Mouse (Mus musculus) neural tube, embryonic 14.5 days (tissue): ENCODE results near the gene Slc30a5. TPM values are rescaled to one million over a fixed set of nuclear protein-coding genes. Genes with fewer than 3 reads are reported as not detected.

ENCODE experiments used
- ATAC-seq: fragments of 200-750 bp; cut with Nextera tagmentation; 2 replicates; pipeline ENCODE4 v1.8.0; 2017; ENCODE audit warnings: low read depth, mild to moderate bottlenecking, moderate TSS enrichment, moderate library complexity
- H3K27ac ChIP-seq: fragments of 300-500 bp; sonication (generic); 2 replicates; pipeline ENCODE4 v1.5.1; 2014; ENCODE audit warnings: low read depth, mild to moderate bottlenecking, control low read depth, low read length, moderate library complexity, mixed read lengths
- H3K27me3 ChIP-seq: fragments of 300-500 bp; sonication (generic); 2 replicates; pipeline ENCODE4 v1.6.1; 2014; ENCODE audit warnings: low read length; ENCODE audit not compliant: control insufficient read depth, insufficient read depth
- H3K36me3 ChIP-seq: fragments of 300-500 bp; sonication (generic); 2 replicates; pipeline ENCODE4 v1.6.1; 2014; ENCODE audit warnings: low read length, mixed read lengths; ENCODE audit not compliant: control insufficient read depth, insufficient read depth
- H3K4me1 ChIP-seq: fragments of 300-500 bp; sonication (generic); 2 replicates; pipeline ENCODE4 v1.6.1; 2014; ENCODE audit warnings: low read length; ENCODE audit not compliant: control insufficient read depth, insufficient read depth
- H3K4me2 ChIP-seq: fragments of 300-500 bp; sonication (generic); 2 replicates; pipeline ENCODE4 v1.6.1; 2014; ENCODE audit warnings: mild to moderate bottlenecking, low read depth, low read length, control low read depth
- H3K4me3 ChIP-seq: fragments of 300-500 bp; sonication (generic); 2 replicates; pipeline ENCODE4 v1.5.1; 2014; ENCODE audit warnings: low read depth, low read length, control low read depth, mixed read lengths
- H3K9ac ChIP-seq: fragments of 300-500 bp; sonication (generic); replicated peaks from 2 replicates; pipeline ENCODE4 v1.6.1; 2014; ENCODE audit warnings: low read depth, mild to moderate bottlenecking, control low read depth, low read length, mixed read lengths
- H3K9me3 ChIP-seq: fragments of 300-500 bp; sonication (generic); 2 replicates; pipeline ENCODE4 v1.6.1; 2016; ENCODE audit warnings: low read length; ENCODE audit not compliant: control insufficient read depth
- WGBS: fragments of 180-500 bp; shearing (Covaris S2); extraction: QIAGEN DNeasy Blood & Tissue Kit; methylation state at CpG from one replicate; pipeline ENCODE4 v1.1.7; 2014; 5-methylcytosine and 5-hydroxymethylcytosine counted together
- polyA plus RNA-seq: library from polyadenylated mRNA; unstranded; fragments of >200 nt; fragmentation: Nextera tagmentation; extraction: Ambion mirVana; gene quantifications from 2 replicates; pipeline ENCODE4 v1.2.1, GENCODE M21; 2014

Slc30a5 gene
- polyA plus RNA-seq, 1 experiment from 2014 or later: 40.2 TPM

DNA sequence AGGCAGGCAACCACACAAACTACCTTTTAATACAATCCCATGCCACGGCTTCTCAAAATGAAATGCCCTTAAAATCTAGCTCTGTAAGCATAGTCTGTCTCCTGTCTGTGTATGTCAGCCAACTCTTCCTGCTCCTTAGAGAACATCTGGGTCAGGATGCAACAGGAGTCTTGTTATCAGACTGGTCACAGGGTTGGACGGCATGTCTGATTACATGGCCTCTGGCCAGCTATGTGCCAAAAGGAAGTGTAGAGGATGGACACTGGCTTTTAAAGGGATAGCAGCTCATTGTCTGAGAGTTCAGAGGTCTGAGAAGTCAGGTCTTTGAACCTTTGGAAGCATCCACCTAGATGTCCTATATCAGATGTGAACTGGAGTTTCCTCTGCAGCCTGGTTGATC is 77.9 kb downstream of the Slc30a5 start:
- Histone ChIP-seq H3K4me3 (no peak overlapping the region), H3K9ac (no peak overlapping the region), H3K27me3 (no peaks in the 10 kb centered on the region), H3K36me3 (no peaks in the 10 kb centered on the region), H3K27ac (no peak overlapping the region), H3K9me3 (no peaks in the 10 kb centered on the region), H3K4me1 (no peaks in the 10 kb centered on the region), H3K4me2 (no peak overlapping the region)
- WGBS: 93% methylated on average over 2 of the region's 2 CpGs
- no peak for ATAC-seq

- H3K27me3 ChIP-seq: no peaks in the 10 kb centered on the region
- H3K9me3 ChIP-seq: no peaks in the 10 kb centered on the region
- ATAC-seq: no peak
- 69% methylated on average over 4 of the region's 4 CpGs for WGBS
- no peaks in the 10 kb centered on the region for H3K36me3 ChIP-seq
- no peak overlapping the region for H3K4me3 ChIP-seq
- H3K9ac ChIP-seq: no peak overlapping the region
- H3K4me2 ChIP-seq: no peak overlapping the region
- no peaks in the 10 kb centered on the region for H3K4me1 ChIP-seq
- no peak overlapping the region for H3K27ac ChIP-seq
Observed at GRCm38 (mm10) chr13:100754186-100754585, 79.0 kb downstream of the Slc30a5 start.

DNA sequence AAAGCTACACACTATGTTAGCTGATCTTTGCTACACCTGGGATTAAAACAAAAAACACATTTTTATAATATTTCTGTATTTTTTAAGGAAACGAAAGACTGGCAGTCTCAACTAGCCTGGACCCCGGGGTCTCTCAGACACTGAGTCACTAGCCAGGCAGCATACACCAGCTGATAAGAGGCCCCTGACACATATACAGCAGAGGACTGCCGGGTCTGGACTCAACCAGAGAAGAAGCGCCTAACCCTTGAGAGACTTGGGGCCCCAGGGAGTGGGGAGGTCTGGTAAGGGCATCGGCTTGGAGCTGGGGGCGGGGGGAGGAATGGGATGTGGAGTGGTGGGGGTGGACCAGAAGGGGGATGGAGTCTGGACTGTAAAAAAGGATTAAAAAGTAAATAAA is 80.2 kb downstream of the Slc30a5 start:
- WGBS: 87% methylated on average over 6 of the region's 6 CpGs
- Histone ChIP-seq H3K9ac (no peak overlapping the region), H3K4me1 (no peaks in the 10 kb centered on the region), H3K9me3 (no peaks in the 10 kb centered on the region), H3K4me3 (no peak overlapping the region), H3K27me3 (no peaks in the 10 kb centered on the region), H3K4me2 (no peak overlapping the region), H3K36me3 (no peaks in the 10 kb centered on the region), H3K27ac (no peak overlapping the region)
- ATAC-seq: no peak

Other genes with a start within 250 kb of the Slc30a5 start
- 1.6 and 2.9 TPM in 2 replicates for gene Marveld2, start 216.5 kb downstream of the Slc30a5 start, polyA plus RNA-seq
- 306 and 327 TPM in 2 replicates for gene Ak6, start 182.4 kb downstream of the Slc30a5 start, polyA plus RNA-seq
- 18.7 and 21.8 TPM in 2 replicates for gene Rad17, start 182.4 kb downstream of the Slc30a5 start, polyA plus RNA-seq
- 34.0 and 41.3 TPM in 2 replicates for gene Taf9, start 181.8 kb downstream of the Slc30a5 start, polyA plus RNA-seq
- 1.1 and 1.6 TPM in 2 replicates for gene Ccdc125, start 163.7 kb downstream of the Slc30a5 start, polyA plus RNA-seq
- 43.6 and 44.1 TPM in 2 replicates for gene Cdk7, start 102.5 kb downstream of the Slc30a5 start, polyA plus RNA-seq
- 156 and 169 TPM in 2 replicates for gene Mrps36, start 88.8 kb downstream of the Slc30a5 start, polyA plus RNA-seq
- gene Cenph, start 57.5 kb downstream of the Slc30a5 start, polyA plus RNA-seq: 4.4 and 5.1 TPM in 2 replicates
- 18.4 and 25.9 TPM in 2 replicates for gene Ccnb1, start 46.9 kb downstream of the Slc30a5 start, polyA plus RNA-seq